In genomic region chr3:59208650-59209548, GRCm38 (mm10) we compare ENCODE assay signal across 8 mouse cellular contexts. TPM values are rescaled to one million over a fixed set of nuclear protein-coding genes. Genes with fewer than 3 reads are reported as not detected.
DNase-seq lines count a peak whose midpoint lies in the region; ATAC-seq and TF ChIP-seq lines count a peak whose summit lies in the region.
"Had no signal": no experiment of that assay in that cellular context is flagged by ENCODE, and none has a peak within 500 bp of the region (broad histone marks: within the 10 kb centered on the region; RNA-seq: fewer than 3 reads in every experiment).

No protein-coding gene starts in this region.

- no peaks in the 10 kb centered on the region; the same call in 1 of the 2 replicates for H3K4me1 ChIP-seq in testis, adult 2 months (ENCODE audit: control insufficient read depth, insufficient read depth, low read length)
- no peaks in the 10 kb centered on the region for H3K4me1 ChIP-seq in midbrain, embryonic 11.5 days (ENCODE audit: control insufficient read depth, insufficient read depth, low read length)

- peak; percentile 67 for ATAC-seq in midbrain, embryonic 11.5 days (ENCODE audit: low FRiP score)
- no peak for ATAC-seq in erythroid progenitor cell, adult 5-6 weeks (replicated peaks; ENCODE audit: low FRiP score, poor library complexity, severe bottlenecking)

- no peak for TF ChIP-seq CTCF in testis, adult 2 months (IDR thresholded peaks at IDR 0.05; ENCODE audit: control insufficient read depth, insufficient read depth, insufficient replicate concordance, low read depth, low read length)

- H3K9ac ChIP-seq in midbrain, embryonic 11.5 days (ENCODE audit: low read length) = no peak overlapping the region

- H3K9me3 ChIP-seq in midbrain, embryonic 11.5 days (ENCODE audit: control insufficient read depth, low read length) = no peaks in the 10 kb centered on the region

- H3K27me3 ChIP-seq in testis, adult 2 months (ENCODE audit: control insufficient read depth, insufficient read depth, low read length) = no peaks in the 10 kb centered on the region
- no peaks in the 10 kb centered on the region for H3K27me3 ChIP-seq in midbrain, embryonic 11.5 days (ENCODE audit: control insufficient read depth, insufficient read depth, low read length)

- WGBS in midbrain, embryonic 11.5 days = 68% methylated on average over 4 of the region's 4 CpGs

- no peak for TF ChIP-seq POLR2A in testis, adult 2 months (IDR thresholded peaks at IDR 0.05; ENCODE audit: control insufficient read depth, low read depth, low read length)

- H3K27ac ChIP-seq in testis, adult 2 months (ENCODE audit: control insufficient read depth, insufficient read depth, low read depth, low read length) = no peak overlapping the region
- H3K27ac ChIP-seq in midbrain, embryonic 11.5 days (ENCODE audit: low read depth, low read length) = no peak overlapping the region

- no peak overlapping the region for H3K4me2 ChIP-seq in midbrain, embryonic 11.5 days

- DNase-seq in testis, postnatal 14 days (ENCODE audit: low spot score) = no peak
- peak; percentile 83 for DNase-seq in adipocyte (ENCODE audit: low spot score)
- peak; percentile 82 for DNase-seq in embryo, embryonic 11 days
- DNase-seq in induced T-regulatory cell, adult 2 months (ENCODE audit: low read depth) = peak; percentile 85
- DNase-seq in midbrain, embryonic 11.5 days (ENCODE audit: low spot score, missing footprints) = peak; percentile 97

- peak overlapping the region; percentile 32 for H3K4me3 ChIP-seq in testis, adult 2 months (ENCODE audit: control insufficient read depth, low read depth, low read length)
- no peak overlapping the region for H3K4me3 ChIP-seq in midbrain, embryonic 11.5 days (ENCODE audit: low read depth, low read length)

- H3K36me3 ChIP-seq in testis, adult 2 months (ENCODE audit: control insufficient read depth, insufficient read depth, low read length) = no peaks in the 10 kb centered on the region
- H3K36me3 ChIP-seq in midbrain, embryonic 11.5 days (ENCODE audit: control insufficient read depth, insufficient read depth, low read length) = no peaks in the 10 kb centered on the region

RNA-seq across cellular contexts. Expression of gene P2ry13, which starts 1.8 kb away (rescaled TPM):
- 0.26 and 0.52 TPM in 2 replicates for polyA plus RNA-seq in testis, adult 2 months (2012; rRNA removed)
- 1.2 and 1.4 TPM in 2 replicates for polyA plus RNA-seq in midbrain, embryonic 11.5 days (2014; fragmentation: Nextera tagmentation; extraction: Ambion mirVana)
- total RNA-seq in erythroid progenitor cell, adult 5-6 weeks (2015; ENCODE audit: low replicate concordance) = 1.3 and 4.3 TPM in 2 replicates
- total RNA-seq in erythroid progenitor cell, adult 5-6 weeks (2017; ENCODE audit: low replicate concordance) = 1.4 and 2.3 TPM in 2 replicates

RNA-seq across cellular contexts. Expression of gene Gpr87, which starts 14.0 kb away (rescaled TPM):
- not detected in 2 replicates for polyA plus RNA-seq in testis, adult 2 months (2012; rRNA removed)
- 0.23 and 0.26 TPM in 2 replicates for polyA plus RNA-seq in midbrain, embryonic 11.5 days (2014; fragmentation: Nextera tagmentation; extraction: Ambion mirVana)
- not detected in 2 replicates for total RNA-seq in erythroid progenitor cell, adult 5-6 weeks (2015; ENCODE audit: low replicate concordance)
- total RNA-seq in erythroid progenitor cell, adult 5-6 weeks (2017; ENCODE audit: low replicate concordance) = not detected in 2 replicates
- total RNA-seq: layer of hippocampus, adult 18-20 months had no signal

RNA-seq across cellular contexts. Expression of gene P2ry12, which starts 53.8 kb away (rescaled TPM):
- polyA plus RNA-seq in testis, adult 2 months (2012; rRNA removed) = 0.43 and 1.6 TPM in 2 replicates
- polyA plus RNA-seq in midbrain, embryonic 11.5 days (2014; fragmentation: Nextera tagmentation; extraction: Ambion mirVana) = 2.7 and 3.9 TPM in 2 replicates
- total RNA-seq in erythroid progenitor cell, adult 5-6 weeks (2015; ENCODE audit: low replicate concordance) = 2.1 and 5.0 TPM in 2 replicates
- total RNA-seq in erythroid progenitor cell, adult 5-6 weeks (2017; ENCODE audit: low replicate concordance) = not detected in 2 replicates

RNA-seq across cellular contexts. Expression of gene P2ry14, which starts 55.5 kb away (rescaled TPM):
- 0.42 and 0.67 TPM in 2 replicates for polyA plus RNA-seq in testis, adult 2 months (2012; rRNA removed)
- 1.0 and 1.4 TPM in 2 replicates for polyA plus RNA-seq in midbrain, embryonic 11.5 days (2014; fragmentation: Nextera tagmentation; extraction: Ambion mirVana)
- total RNA-seq in erythroid progenitor cell, adult 5-6 weeks (2015; ENCODE audit: low replicate concordance) = 4.6 TPM in 1 of 2 replicates, not detected in the other
- 2.1 TPM in 1 of 2 replicates, not detected in the other for total RNA-seq in erythroid progenitor cell, adult 5-6 weeks (2017; ENCODE audit: low replicate concordance)
